Mouse (Mus musculus): ENCODE results near the gene Exosc8. TPM values are rescaled to one million over a fixed set of nuclear protein-coding genes. Genes with fewer than 3 reads are reported as not detected.

Gene Exosc8
- total RNA-seq, 2 experiments from 2014 or later, result 34.3 to 37.3 TPM

- DNase-seq (ENCODE audit: extremely low spot score in 1 of 2, low spot score in 2 of 2), result no peak
- no peak overlapping the region for H3K27ac ChIP-seq
- intact Hi-C loops (cut with DNase I), result no loop called here
- no peak overlapping the region for H3K4me3 ChIP-seq
- TF ChIP-seq CTCF (IDR thresholded peaks at IDR 0.05), result no peak
Observed at GRCm38 (mm10) chr3:54699759-54700301, 35.4 kb downstream of the Exosc8 start.

- H3K4me3 ChIP-seq, result peak overlapping the region; percentile 91
- no peak for DNase-seq (ENCODE audit: extremely low spot score in 1 of 2, low spot score in 2 of 2)
- peak overlapping the region; percentile 80; the same call in 1 of the 2 replicates for H3K27ac ChIP-seq
- intact Hi-C loops (cut with DNase I), result loop anchor here (5.0 kb wide), 2 partner anchors 831 to 956 kb away; partner anchors contain the start of gene Ufm1
- TF ChIP-seq CTCF (IDR thresholded peaks at IDR 0.05), result no peak
Observed at GRCm38 (mm10) chr3:54693056-54693415, 42.2 kb downstream of the Exosc8 start.

- TF ChIP-seq CTCF (IDR thresholded peaks at IDR 0.05), result no peak
- Histone ChIP-seq H3K27ac (peak within 1 kb of the TSS; percentile 80; the same call in 1 of the 2 replicates), H3K4me3 (peak within 1 kb of the TSS; percentile 91)
- DNase-seq (ENCODE audit: extremely low spot score in 1 of 2, low spot score in 2 of 2), result peak; percentile 89 to 90
- intact Hi-C loops (cut with DNase I), result loop anchor here (5.0 kb wide), 2 partner anchors 830 to 955 kb away; partner anchors contain the start of gene Ufm1
Observed at GRCm38 (mm10) chr3:54692202-54693055, 42.8 kb downstream of the Exosc8 start, which contains the start of gene Supt20. Gene Supt20, plus strand, starts transcription at chr3:54692807.

- no peak overlapping the region for H3K4me3 ChIP-seq
- peak; percentile 62 for TF ChIP-seq CTCF (IDR thresholded peaks at IDR 0.05)
- intact Hi-C loops (cut with DNase I), result loop anchor here (1.0 kb wide), 1 partner anchor 332 kb away; no protein-coding TSS in a partner anchor
- no peak overlapping the region for H3K27ac ChIP-seq
- DNase-seq (ENCODE audit: extremely low spot score in 1 of 2, low spot score in 2 of 2), result no peak
Observed at GRCm38 (mm10) chr3:54689091-54689490, 46.1 kb downstream of the Exosc8 start.

- intact Hi-C loops (cut with DNase I), result no loop called here
Observed at GRCm38 (mm10) chr3:54687245-54687644, 47.9 kb downstream of the Exosc8 start.

GRCm38 (mm10) chr3:54685202-54685601, 50.0 kb downstream of the Exosc8 start:
- Histone ChIP-seq H3K27ac (no peak overlapping the region), H3K4me3 (no peak overlapping the region)
- TF ChIP-seq CTCF (IDR thresholded peaks at IDR 0.05), result no peak
- intact Hi-C loops (cut with DNase I), result no loop called here
- DNase-seq (ENCODE audit: extremely low spot score in 1 of 2, low spot score in 2 of 2), result no peak

More at GRCm38 (mm10) chr3:54687245-54687644, 47.9 kb downstream of the Exosc8 start:
- Histone ChIP-seq H3K4me3 (no peak overlapping the region), H3K27ac (no peak overlapping the region)
- DNase-seq (ENCODE audit: extremely low spot score in 1 of 2, low spot score in 2 of 2), result no peak
- no peak for TF ChIP-seq CTCF (IDR thresholded peaks at IDR 0.05)

- Histone ChIP-seq H3K27ac (no peak overlapping the region), H3K4me3 (no peak overlapping the region)
- no peak for DNase-seq (ENCODE audit: extremely low spot score in 1 of 2, low spot score in 2 of 2)
- no peak for TF ChIP-seq CTCF (IDR thresholded peaks at IDR 0.05)
- intact Hi-C loops (cut with DNase I), result no loop called here
Observed at GRCm38 (mm10) chr3:54681310-54682204, 53.6 kb downstream of the Exosc8 start.

Other genes starting within 250 kb of the Exosc8 start
- 10 to 100 TPM; 37.6 to 48.2 TPM for gene Supt20, start 42.6 kb downstream of the Exosc8 start, total RNA-seq (2021)
- gene Gm21958, start 21.0 kb downstream of the Exosc8 start, total RNA-seq (2021), result not detected
- 10 to 100 TPM; 17.7 to 18.0 TPM for gene Alg5, start 146 bp upstream of the Exosc8 start, total RNA-seq (2021)
- 1 to 10 TPM; 7.8 to 9.4 TPM for gene Smad9, start 20.2 kb upstream of the Exosc8 start, total RNA-seq (2021)
- gene Rfxap, start 72.4 kb upstream of the Exosc8 start, total RNA-seq (2021), result 10 to 100 TPM; 47.9 to 49.5 TPM
- gene Sertm1, start 180.5 kb upstream of the Exosc8 start, total RNA-seq (2021), result 10 to 100 TPM; 29.1 to 33.0 TPM

All from left cerebral cortex, adult 2 months (tissue).